ENCODE assay signal across 19 mouse cellular contexts in the genomic region with DNA sequence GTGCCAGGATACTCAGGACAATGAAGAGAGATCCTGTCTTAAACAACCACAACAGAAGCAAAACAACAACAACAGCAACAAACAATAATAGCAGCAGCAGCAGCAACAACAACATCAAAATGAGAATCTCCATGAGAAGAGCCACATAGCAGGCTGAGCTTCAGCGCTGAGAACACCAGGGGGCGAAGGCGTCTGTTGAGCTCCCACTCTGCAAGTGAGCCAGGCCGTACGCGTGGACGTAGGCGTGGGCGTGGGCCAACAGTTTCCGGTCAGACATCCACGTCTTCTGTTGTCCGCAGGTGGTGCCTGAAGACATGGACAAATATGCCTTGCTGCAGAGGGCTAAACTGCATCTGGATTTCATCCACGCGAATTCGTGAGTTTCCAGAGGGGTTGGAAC. TPM values are rescaled to one million over a fixed set of nuclear protein-coding genes. Genes with fewer than 3 reads are reported as not detected.
DNase-seq lines count a peak whose midpoint lies in the region; ATAC-seq and TF ChIP-seq lines count a peak whose summit lies in the region.
"Had no signal": no experiment of that assay in that cellular context is flagged by ENCODE, and none has a peak within 500 bp of the region (broad histone marks: within the 10 kb centered on the region; RNA-seq: fewer than 3 reads in every experiment).

Morc1 (plus strand) TSS at position 211 of the 400 bp plus-strand sequence.

- no peak for TF ChIP-seq EP300 in stomach, postnatal 0 days (optimal IDR thresholded peaks at IDR 0.05)

- H3K27me3 ChIP-seq in kidney, postnatal 0 days (ENCODE audit: insufficient read depth, low read length) = no peaks in the 10 kb centered on the region
- no peaks in the 10 kb centered on the region for H3K27me3 ChIP-seq in thymus, adult 2 months (ENCODE audit: control insufficient read depth, insufficient read depth, low read length)
- no peaks in the 10 kb centered on the region for H3K27me3 ChIP-seq in stomach, postnatal 0 days (ENCODE audit: control insufficient read depth, insufficient read depth, low read length)

- no peak for TF ChIP-seq POLR2A in thymus, adult 2 months (IDR thresholded peaks at IDR 0.05; ENCODE audit: control insufficient read depth, extremely low read depth, insufficient read depth, low read length, poor library complexity)

- no peak within 1 kb of the TSS for H3K9ac ChIP-seq in kidney, postnatal 0 days (ENCODE audit: low read depth, low read length)
- no peak within 1 kb of the TSS for H3K9ac ChIP-seq in stomach, postnatal 0 days (ENCODE audit: low read length)

- no peak for ATAC-seq in kidney, postnatal 0 days (replicated peaks; ENCODE audit: low FRiP score, low read depth)
- ATAC-seq in stomach, postnatal 0 days (ENCODE audit: low FRiP score, low TSS enrichment) = no peak

- intact Hi-C loops in heart, postnatal 36 days (cut with DNase I) = no loop called here
- intact Hi-C loops in heart, postnatal 25 days (cut with DNase I) = no loop called here

- no peaks in the 10 kb centered on the region for H3K9me3 ChIP-seq in kidney, postnatal 0 days (replicated peaks; ENCODE audit: low read length)
- H3K9me3 ChIP-seq in stomach, postnatal 0 days (ENCODE audit: control insufficient read depth, low read length) = no peaks in the 10 kb centered on the region
- H3K9me3 ChIP-seq: limb, embryonic 10.5 days had no signal

- no peaks in the 10 kb centered on the region for H3K36me3 ChIP-seq in kidney, postnatal 0 days (ENCODE audit: insufficient read depth, low read length)
- H3K36me3 ChIP-seq in thymus, adult 2 months (ENCODE audit: control insufficient read depth, insufficient read depth, low read length) = no peaks in the 10 kb centered on the region
- no peaks in the 10 kb centered on the region for H3K36me3 ChIP-seq in stomach, postnatal 0 days (ENCODE audit: control insufficient read depth, insufficient read depth, low read length)
- H3K36me3 ChIP-seq: limb, embryonic 10.5 days had no signal

- DNase-seq in kidney, postnatal 0 days (ENCODE audit: low spot score) = no peak
- no peak for DNase-seq in kidney, adult 8-10 months
- DNase-seq in thymus, adult 2 months = peak; percentile 17
- no peak for DNase-seq in thymus, adult 18-20 months
- DNase-seq in stomach, postnatal 0 days (ENCODE audit: low spot score) = no peak
- no peak for DNase-seq in heart, postnatal 36 days
- no peak for DNase-seq in adrenal gland, adult 2 months
- no peak for DNase-seq in heart, postnatal 25 days (ENCODE audit: low spot score)
- DNase-seq: adrenal gland, postnatal 14 days; heart, adult 18-20 months; heart, postnatal 14 days; kidney, postnatal 25 days; lung, adult 2 months; right cerebral cortex, adult 18-20 months had no signal

- no peak within 1 kb of the TSS for H3K4me3 ChIP-seq in kidney, postnatal 0 days (replicated peaks; ENCODE audit: low read depth, low read length)
- H3K4me3 ChIP-seq in thymus, adult 2 months (ENCODE audit: control insufficient read depth, insufficient read depth, low read length) = no peak within 1 kb of the TSS
- H3K4me3 ChIP-seq in stomach, postnatal 0 days (ENCODE audit: low read depth, low read length) = no peak within 1 kb of the TSS
- H3K4me3 ChIP-seq: limb, embryonic 10.5 days had no signal

- TF ChIP-seq CTCF in kidney, postnatal 0 days (IDR thresholded peaks at IDR 0.05; ENCODE audit: low read depth) = peak; percentile 15; the same call in 1 of the 2 replicates
- 0 out of 2 replicates have a peak, but pooled peaks have one; percentile 20 for TF ChIP-seq CTCF in thymus, adult 2 months (IDR thresholded peaks at IDR 0.05; ENCODE audit: borderline replicate concordance, control insufficient read depth, extremely low read depth, insufficient read depth, low read length, poor library complexity)
- peak; percentile 36 for TF ChIP-seq CTCF in stomach, postnatal 0 days (IDR thresholded peaks at IDR 0.05; ENCODE audit: low read depth)

- no peak within 1 kb of the TSS for H3K27ac ChIP-seq in kidney, postnatal 0 days
- H3K27ac ChIP-seq in thymus, adult 2 months (ENCODE audit: control insufficient read depth, insufficient read depth, low read length) = no peak within 1 kb of the TSS
- H3K27ac ChIP-seq in stomach, postnatal 0 days (replicated peaks) = no peak within 1 kb of the TSS
- H3K27ac ChIP-seq: limb, embryonic 10.5 days had no signal

- no peak within 1 kb of the TSS for H3K4me2 ChIP-seq in kidney, postnatal 0 days (ENCODE audit: low read length)
- H3K4me2 ChIP-seq in stomach, postnatal 0 days (replicated peaks; ENCODE audit: low read depth) = no peak within 1 kb of the TSS

- no peaks in the 10 kb centered on the region for H3K4me1 ChIP-seq in kidney, postnatal 0 days (replicated peaks; ENCODE audit: insufficient read depth, low read length)
- no peaks in the 10 kb centered on the region for H3K4me1 ChIP-seq in thymus, adult 2 months (replicated peaks; ENCODE audit: control insufficient read depth, insufficient read depth, low read length)
- H3K4me1 ChIP-seq in stomach, postnatal 0 days (replicated peaks; ENCODE audit: control insufficient read depth, insufficient read depth) = no peaks in the 10 kb centered on the region
- H3K4me1 ChIP-seq: limb, embryonic 10.5 days had no signal

- WGBS in kidney, postnatal 0 days = 92% methylated on average over 15 of the region's 15 CpGs
- 96% methylated on average over 15 of the region's 15 CpGs for WGBS in thymus, adult 2 months
- WGBS in stomach, postnatal 0 days = 91% methylated on average over 15 of the region's 15 CpGs

RNA-seq across cellular contexts. Expression of gene Morc1, which starts in this region (rescaled TPM):
- 0.05 and 0.08 TPM in 2 replicates for polyA plus RNA-seq in kidney, postnatal 0 days (2015; fragmentation: Nextera tagmentation; extraction: Ambion mirVana)
- 0.68 and 0.70 TPM in 2 replicates for polyA plus RNA-seq in thymus, adult 2 months (2012; rRNA removed)
- 0.19 and 0.25 TPM in 2 replicates for polyA plus RNA-seq in stomach, postnatal 0 days (2015; fragmentation: Nextera tagmentation; extraction: Ambion mirVana)
- not detected for total RNA-seq in heart, postnatal 36 days (2021)
- not detected for total RNA-seq in adrenal gland, adult 2 months (2021)
- polyA plus RNA-seq in adrenal gland, adult 2 months (2012; rRNA removed) = not detected in 2 replicates
- total RNA-seq in heart, postnatal 25 days (2021) = not detected
- total RNA-seq: adrenal gland, postnatal 14 days; heart, adult 18-20 months; monocyte, adult 5-6 weeks; neutrophil, adult 5-6 weeks had no signal
- polyA plus RNA-seq: C2C12; embryonic facial prominence, embryonic 11.5 days; limb, embryonic 10.5 days had no signal

Comparison
In these comparisons a context has a peak if more than half of its experiments do, and no peak if none do; other contexts are left out.
1. Peak in DNase-seq in thymus, adult 2 months; RNA of the gene not detected or under 1 TPM.